Mouse (Mus musculus) erythroblast, embryonic 14.5 days (primary cell): Measurements from ENCODE around the gene Magi1. TPM values are rescaled to one million over a fixed set of nuclear protein-coding genes. Genes with fewer than 3 reads are reported as not detected.

ENCODE experiments used
- H3K27me3 ChIP-seq: 2 replicates; pipeline ENCODE4 v1.6.1; 2012; ENCODE audit warnings: inconsistent platforms; ENCODE audit not compliant: control insufficient read depth
- H3K36me3 ChIP-seq: 2 replicates; pipeline ENCODE4 v1.6.1; 2012; ENCODE audit warnings: mild to moderate bottlenecking, inconsistent platforms; ENCODE audit not compliant: control insufficient read depth
- H3K4me1 ChIP-seq: 2 replicates; pipeline ENCODE4 v1.6.1; 2012; ENCODE audit warnings: inconsistent platforms; ENCODE audit not compliant: control insufficient read depth
- H3K4me3 ChIP-seq: replicated peaks from 2 replicates; pipeline ENCODE3; 2012; ENCODE audit warnings: moderate library complexity, mild to moderate bottlenecking, inconsistent platforms
- H3K9me3 ChIP-seq: 2 replicates; pipeline ENCODE4 v1.6.1; 2012; ENCODE audit warnings: low read length, inconsistent platforms, mixed read lengths; ENCODE audit not compliant: control insufficient read depth
- GATA1 ChIP-seq: IDR thresholded peaks from 2 replicates; pipeline ENCODE4 v1.6.1; 2012; ENCODE audit warnings: low read length, inconsistent platforms, mixed read lengths
- TAL1 ChIP-seq: IDR thresholded peaks from 3 replicates; pipeline ENCODE4 v1.6.1; 2012; ENCODE audit warnings: low read length, inconsistent platforms, mixed read lengths
- polyA plus RNA-seq: library from polyadenylated mRNA; stranded (reverse); fragments of >175 nt; gene quantifications from 2 replicates; pipeline ENCODE4 v1.2.3, GENCODE M21; 2012

The Magi1 gene
- polyA plus RNA-seq, 1 experiment: 0.16 TPM

- no peaks in the 10 kb centered on the region for H3K27me3 ChIP-seq
- TF ChIP-seq GATA1 (no peak), TAL1 (no peak)
- no peak overlapping the region for H3K4me3 ChIP-seq
- H3K36me3 ChIP-seq: no peaks in the 10 kb centered on the region
- H3K4me1 ChIP-seq: no peaks in the 10 kb centered on the region
- H3K9me3 ChIP-seq: no peaks in the 10 kb centered on the region
Observed at GRCm38 (mm10) chr6:94053920-94054319, 229.8 kb downstream of the Magi1 start.

GRCm38 (mm10) chr6:94045180-94045579, 238.5 kb downstream of the Magi1 start:
- Histone ChIP-seq H3K9me3 (no peaks in the 10 kb centered on the region), H3K27me3 (no peaks in the 10 kb centered on the region), H3K36me3 (no peaks in the 10 kb centered on the region), H3K4me3 (no peak overlapping the region), H3K4me1 (no peaks in the 10 kb centered on the region)
- no peak for TF ChIP-seq TAL1
- no peak for TF ChIP-seq GATA1

- no peaks in the 10 kb centered on the region for H3K36me3 ChIP-seq
- no peaks in the 10 kb centered on the region for H3K9me3 ChIP-seq
- H3K4me1 ChIP-seq: no peaks in the 10 kb centered on the region
- no peaks in the 10 kb centered on the region for H3K27me3 ChIP-seq
- TF ChIP-seq TAL1 (no peak), GATA1 (no peak)
- no peak overlapping the region for H3K4me3 ChIP-seq
Observed at GRCm38 (mm10) chr6:94043461-94043860, 240.3 kb downstream of the Magi1 start.

- Histone ChIP-seq H3K4me1 (no peaks in the 10 kb centered on the region), H3K4me3 (no peak overlapping the region), H3K27me3 (no peaks in the 10 kb centered on the region), H3K9me3 (no peaks in the 10 kb centered on the region), H3K36me3 (no peaks in the 10 kb centered on the region)
- TF ChIP-seq TAL1 (no peak), GATA1 (no peak)
Observed at GRCm38 (mm10) chr6:94040093-94040492, 243.6 kb downstream of the Magi1 start.

- TF ChIP-seq TAL1: no peak
- no peak for TF ChIP-seq GATA1
- H3K4me1 ChIP-seq: no peaks in the 10 kb centered on the region
Observed at GRCm38 (mm10) chr6:94038897-94039296, 244.8 kb downstream of the Magi1 start.

GRCm38 (mm10) chr6:94036554-94036953, 247.2 kb downstream of the Magi1 start:
- H3K27me3 ChIP-seq: no peaks in the 10 kb centered on the region
- H3K36me3 ChIP-seq: no peaks in the 10 kb centered on the region
- H3K9me3 ChIP-seq: no peaks in the 10 kb centered on the region
- H3K4me1 ChIP-seq: no peaks in the 10 kb centered on the region
- TF ChIP-seq GATA1 (no peak), TAL1 (no peak)
- no peak overlapping the region for H3K4me3 ChIP-seq

More at GRCm38 (mm10) chr6:94038897-94039296, 244.8 kb downstream of the Magi1 start:
- H3K9me3 ChIP-seq: no peaks in the 10 kb centered on the region
- no peak overlapping the region for H3K4me3 ChIP-seq
- H3K27me3 ChIP-seq: no peaks in the 10 kb centered on the region
- H3K36me3 ChIP-seq: no peaks in the 10 kb centered on the region

- no peaks in the 10 kb centered on the region for H3K36me3 ChIP-seq
- H3K4me1 ChIP-seq: 0 out of 2 replicates have a peak, but pooled peaks cover 3% of the 10 kb centered on the region
- H3K27me3 ChIP-seq: no peaks in the 10 kb centered on the region
- no peak overlapping the region for H3K4me3 ChIP-seq
- TF ChIP-seq TAL1 (no peak), GATA1 (no peak)
- no peaks in the 10 kb centered on the region for H3K9me3 ChIP-seq
Observed at GRCm38 (mm10) chr6:94026361-94026760, 257.4 kb downstream of the Magi1 start.

- Histone ChIP-seq H3K36me3 (no peaks in the 10 kb centered on the region), H3K27me3 (no peaks in the 10 kb centered on the region)
- TF ChIP-seq GATA1: no peak
- TF ChIP-seq TAL1: no peak
Observed at GRCm38 (mm10) chr6:94022437-94022836, 261.3 kb downstream of the Magi1 start.

GRCm38 (mm10) chr6:94021239-94021962, 262.3 kb downstream of the Magi1 start:
- Histone ChIP-seq H3K4me1 (0 out of 2 replicates have a peak, but pooled peaks cover 3% of the 10 kb centered on the region), H3K9me3 (no peaks in the 10 kb centered on the region), H3K36me3 (no peaks in the 10 kb centered on the region), H3K27me3 (no peaks in the 10 kb centered on the region), H3K4me3 (no peak overlapping the region)
- TF ChIP-seq GATA1: no peak
- TF ChIP-seq TAL1: no peak

More at GRCm38 (mm10) chr6:94022437-94022836, 261.3 kb downstream of the Magi1 start:
- H3K4me1 ChIP-seq: 0 out of 2 replicates have a peak, but pooled peaks cover 3% of the 10 kb centered on the region
- H3K4me3 ChIP-seq: no peak overlapping the region
- no peaks in the 10 kb centered on the region for H3K9me3 ChIP-seq
